Mouse (Mus musculus) heart, postnatal 0 days (tissue): ENCODE measurements around the gene E130114P18Rik.

Source experiments
- CTCF ChIP-seq: IDR thresholded peaks from 2 replicates; pipeline ENCODE4 v1.5.1; 2016; ENCODE audit warnings: antibody characterized with exemption, control low read depth, low read depth
- EP300 ChIP-seq: IDR thresholded peaks from 2 replicates; pipeline ENCODE4 v1.6.1; 2016; ENCODE audit warnings: antibody characterized with exemption, low read depth

DNA sequence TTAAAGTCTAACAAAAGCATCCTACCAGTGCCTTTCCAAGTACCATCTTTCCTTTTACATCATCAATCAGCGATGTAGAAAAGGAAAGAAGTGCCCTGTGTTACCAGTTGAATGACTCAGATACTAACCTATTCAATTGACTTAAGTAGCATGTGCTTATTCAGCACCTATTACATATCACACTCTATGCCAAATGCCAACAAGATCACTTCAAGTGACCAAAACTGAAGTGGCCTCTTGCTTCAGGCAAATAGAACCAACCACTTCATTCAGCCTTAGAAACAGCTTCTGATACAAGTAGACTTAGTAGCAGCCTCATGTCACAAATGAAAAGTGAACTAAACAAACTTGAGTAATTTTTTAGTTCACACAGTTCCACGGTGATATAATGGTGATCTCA is 249.4 kb downstream of the E130114P18Rik start:
- no peak for TF ChIP-seq EP300
- no peak for TF ChIP-seq CTCF
